In the genomic region with DNA sequence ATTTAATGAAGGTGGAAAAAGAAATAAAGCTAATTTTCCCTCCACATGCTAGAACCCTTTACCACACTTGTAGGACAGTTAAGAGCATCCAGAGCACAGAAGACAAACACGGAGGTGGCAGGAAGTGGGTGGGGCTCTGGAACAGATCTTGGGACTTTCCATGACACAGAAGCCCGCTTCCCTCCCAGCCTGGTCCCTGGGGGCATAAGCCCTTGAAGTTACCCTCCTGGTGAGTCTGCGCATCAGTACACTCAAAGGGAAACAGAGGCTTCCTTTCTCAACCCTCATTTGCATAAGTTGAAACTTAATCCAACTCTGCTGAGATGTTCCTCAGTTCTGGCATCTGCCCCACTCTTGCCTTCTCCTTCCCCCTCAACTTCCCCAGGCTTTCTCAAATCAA, we compare ENCODE assay signal across 8 mouse cellular contexts.
DNase-seq lines count a peak whose midpoint lies in the region; ATAC-seq lines count a peak whose summit lies in the region.

No protein-coding gene starts in this region.

- WGBS in intestine, embryonic 16.5 days: 23% methylated on average over 3 of the region's 3 CpGs
- WGBS in intestine, embryonic 15.5 days: 23% methylated on average over 3 of the region's 3 CpGs

- peak; percentile 93 for DNase-seq in R1 (ENCODE audit: low read depth, low spot score)
- peak; percentile 21 to 29 for DNase-seq in gastrocnemius, adult 8-10 months (ENCODE audit: low spot score in 2 of 2)
- peak; percentile 49 for DNase-seq in kidney, adult 18-20 months
- no peak for DNase-seq in left cerebral cortex, adult 9 months (ENCODE audit: low spot score in 2 of 2)
- no peak for DNase-seq in layer of hippocampus, adult 11-12 months (ENCODE audit: low spot score)

- H3K9ac ChIP-seq in intestine, embryonic 16.5 days (ENCODE audit: low read depth, low read length): no peak overlapping the region
- no peak overlapping the region for H3K9ac ChIP-seq in intestine, embryonic 15.5 days

- H3K9me3 ChIP-seq in intestine, embryonic 16.5 days (ENCODE audit: control insufficient read depth, low read length): no peaks in the 10 kb centered on the region
- H3K9me3 ChIP-seq in intestine, embryonic 15.5 days: no peaks in the 10 kb centered on the region

- no peak overlapping the region for H3K4me2 ChIP-seq in intestine, embryonic 16.5 days (ENCODE audit: low read depth, low read length)
- no peak overlapping the region for H3K4me2 ChIP-seq in intestine, embryonic 15.5 days (replicated peaks)

- no peaks in the 10 kb centered on the region for H3K36me3 ChIP-seq in intestine, embryonic 16.5 days (ENCODE audit: control insufficient read depth, insufficient read depth, low read length)
- no peaks in the 10 kb centered on the region for H3K36me3 ChIP-seq in intestine, embryonic 15.5 days

- no peak overlapping the region for H3K27ac ChIP-seq in intestine, embryonic 16.5 days (ENCODE audit: low read length)
- H3K27ac ChIP-seq in intestine, embryonic 15.5 days: no peak overlapping the region

- ATAC-seq in intestine, embryonic 16.5 days: peak; percentile 42; the same call in 1 of the 2 replicates
- no peak; the same call in 1 of the 2 replicates for ATAC-seq in intestine, embryonic 15.5 days
- ATAC-seq in monocyte, adult 5-6 weeks (replicated peaks; ENCODE audit: insufficient number of reproducible peaks, low FRiP score, low TSS enrichment, poor library complexity, severe bottlenecking): 0 out of 2 replicates have a peak, but pooled peaks have one; percentile 5

- H3K4me3 ChIP-seq in intestine, embryonic 16.5 days (ENCODE audit: low read length): no peak overlapping the region
- no peak overlapping the region for H3K4me3 ChIP-seq in intestine, embryonic 15.5 days (replicated peaks)

- no peaks in the 10 kb centered on the region for H3K27me3 ChIP-seq in intestine, embryonic 16.5 days (replicated peaks; ENCODE audit: control insufficient read depth, insufficient read depth, low read length)
- no peaks in the 10 kb centered on the region for H3K27me3 ChIP-seq in intestine, embryonic 15.5 days (replicated peaks)

- no peaks in the 10 kb centered on the region for H3K4me1 ChIP-seq in intestine, embryonic 16.5 days (ENCODE audit: control insufficient read depth, insufficient read depth, low read length)
- no peaks in the 10 kb centered on the region for H3K4me1 ChIP-seq in intestine, embryonic 15.5 days (replicated peaks)

Comparison
In these comparisons a context has a peak if more than half of its experiments do, and no peak if none do; other contexts are left out.
1. DNase-seq: peak in R1 (single experiment), gastrocnemius, adult 8-10 months (2 of 2) and kidney, adult 18-20 months (single experiment); none in left cerebral cortex, adult 9 months (0 of 2) and layer of hippocampus, adult 11-12 months (single experiment).